Mouse (Mus musculus): Measurements from ENCODE around the gene Cyren. TPM values are rescaled to one million over a fixed set of nuclear protein-coding genes. Genes with fewer than 3 reads are reported as not detected.

The Cyren gene
- polyA plus RNA-seq, 1 experiment from 2014 or later: 6.1 TPM

DNA sequence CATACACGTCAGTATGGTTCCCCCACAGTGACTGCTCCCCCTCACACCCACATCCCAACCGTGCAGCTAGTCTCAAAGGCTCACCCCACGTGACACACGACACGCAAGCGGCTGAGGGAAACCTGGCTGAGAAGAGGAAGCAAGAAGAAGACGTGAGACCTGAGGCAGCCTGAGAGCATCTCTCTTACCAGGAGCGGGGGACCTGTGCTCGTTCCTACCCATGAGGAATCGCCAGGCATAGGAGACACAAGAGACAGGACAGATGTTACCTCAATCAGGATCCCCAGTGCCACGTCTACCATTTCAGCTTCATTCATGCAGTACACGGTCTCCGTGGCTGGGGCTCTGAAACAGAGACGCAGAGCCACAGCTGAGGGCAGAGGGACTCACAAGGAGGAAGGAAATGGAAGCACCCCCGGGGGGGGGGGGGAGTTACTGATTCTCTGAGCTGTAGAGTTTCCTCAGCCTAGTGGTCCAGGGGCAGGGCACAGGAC is 2.5 kb downstream of the Cyren start:
- WGBS (ENCODE audit: insufficient replicate concordance): 17% methylated on average over 15 of the region's 15 CpGs
- Histone ChIP-seq H3K9me3 (replicated peaks) (no peaks in the 10 kb centered on the region), H3K27me3 (no peaks in the 10 kb centered on the region), H3K4me1 (replicated peaks) (peaks cover 74% of the 10 kb centered on the region), H3K4me2 (peak overlapping the region; percentile 74), H3K27ac (replicated peaks) (peak overlapping the region; percentile 87), H3K36me3 (replicated peaks) (peaks cover 30% of the 10 kb centered on the region), H3K9ac (peak overlapping the region; percentile 35), H3K4me3 (replicated peaks) (peak overlapping the region; percentile 30)
- no peak for ATAC-seq (ENCODE audit: insufficient read depth)

GRCm38 (mm10) chr6:34874101-34874921 is 3.5 kb downstream of the Cyren start:
- peak; percentile 46 for ATAC-seq (ENCODE audit: insufficient read depth)
- peak overlapping the region; percentile 30 for H3K4me3 ChIP-seq (replicated peaks)

GRCm38 (mm10) chr6:34872871-34873270 is 5.0 kb downstream of the Cyren start:
- no peaks in the 10 kb centered on the region for H3K27me3 ChIP-seq
- no peaks in the 10 kb centered on the region for H3K9me3 ChIP-seq (replicated peaks)
- peaks cover 86% of the 10 kb centered on the region for H3K4me1 ChIP-seq (replicated peaks)
- WGBS (ENCODE audit: insufficient replicate concordance): 71% methylated on average over 10 of the region's 10 CpGs
- H3K4me3 ChIP-seq (replicated peaks): no peak overlapping the region
- no peak overlapping the region for H3K9ac ChIP-seq
- no peak for ATAC-seq (ENCODE audit: insufficient read depth)
- peak overlapping the region; percentile 87; the same call in 1 of the 2 replicates for H3K27ac ChIP-seq (replicated peaks)
- H3K36me3 ChIP-seq (replicated peaks): peaks cover 14% of the 10 kb centered on the region; the same call in 1 of the 2 replicates
- H3K4me2 ChIP-seq: no peak overlapping the region

More at GRCm38 (mm10) chr6:34874101-34874921, 3.5 kb downstream of the Cyren start:
- H3K4me1 ChIP-seq (replicated peaks): peaks cover 82% of the 10 kb centered on the region
- no peaks in the 10 kb centered on the region for H3K27me3 ChIP-seq
- no peaks in the 10 kb centered on the region for H3K9me3 ChIP-seq (replicated peaks)
- peak overlapping the region; percentile 74 for H3K4me2 ChIP-seq
- peak overlapping the region; percentile 87 for H3K27ac ChIP-seq (replicated peaks)
- WGBS (ENCODE audit: insufficient replicate concordance): 21% methylated on average over 21 of the region's 21 CpGs
- H3K36me3 ChIP-seq (replicated peaks): peaks cover 20% of the 10 kb centered on the region; the same call in 1 of the 2 replicates
- H3K9ac ChIP-seq: peak overlapping the region; percentile 25

DNA sequence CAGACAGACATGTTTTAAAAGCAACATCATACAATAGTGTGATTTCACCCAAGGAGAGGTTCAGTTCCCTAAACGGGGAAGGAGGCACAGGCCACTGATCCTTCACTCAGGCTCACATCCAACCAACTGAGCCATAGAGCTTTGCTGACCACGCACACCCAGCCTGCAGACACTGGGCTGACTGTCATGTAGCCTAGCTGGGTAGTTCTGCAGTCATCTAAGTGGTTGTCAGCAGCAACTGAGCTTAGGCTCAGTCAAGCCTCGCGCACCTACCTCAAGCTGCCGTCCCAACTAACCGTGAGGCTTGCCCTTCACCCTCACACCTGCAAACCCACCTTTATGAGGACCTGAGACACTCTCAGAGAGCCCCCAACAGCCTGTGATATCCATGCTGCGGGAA is 5.9 kb downstream of the Cyren start:
- Histone ChIP-seq H3K36me3 (replicated peaks) (peaks cover 14% of the 10 kb centered on the region; the same call in 1 of the 2 replicates), H3K4me2 (no peak overlapping the region), H3K9ac (no peak overlapping the region), H3K27me3 (no peaks in the 10 kb centered on the region), H3K27ac (replicated peaks) (peak overlapping the region; percentile 87; the same call in 1 of the 2 replicates), H3K4me1 (replicated peaks) (peaks cover 86% of the 10 kb centered on the region), H3K4me3 (replicated peaks) (no peak overlapping the region), H3K9me3 (replicated peaks) (no peaks in the 10 kb centered on the region)
- ATAC-seq (ENCODE audit: insufficient read depth): no peak
- 75% methylated on average over 7 of the region's 7 CpGs for WGBS (ENCODE audit: insufficient replicate concordance)

DNA sequence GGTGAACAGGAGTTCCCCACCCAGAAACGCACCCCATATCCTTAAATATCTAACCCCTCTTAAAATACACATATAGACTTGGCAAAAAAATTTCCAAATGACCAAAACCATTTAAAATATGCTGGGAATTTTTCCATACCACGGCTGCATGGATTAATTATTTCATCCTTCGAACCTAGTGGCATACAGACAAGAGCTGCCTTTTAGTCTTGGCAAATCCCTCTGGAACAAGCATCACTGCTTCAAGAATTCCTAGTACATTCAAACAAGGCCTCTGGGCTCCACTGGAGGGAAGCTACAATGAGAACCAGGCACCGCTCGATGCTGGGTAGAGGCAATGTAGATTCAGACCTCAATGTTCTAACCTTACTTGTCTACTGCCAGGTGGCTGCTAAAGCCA is 7.1 kb downstream of the Cyren start:
- Histone ChIP-seq H3K27me3 (no peaks in the 10 kb centered on the region), H3K4me2 (no peak overlapping the region), H3K9me3 (replicated peaks) (no peaks in the 10 kb centered on the region), H3K27ac (replicated peaks) (peak overlapping the region; percentile 80; the same call in 1 of the 2 replicates), H3K4me3 (replicated peaks) (no peak overlapping the region), H3K36me3 (replicated peaks) (peaks cover 14% of the 10 kb centered on the region; the same call in 1 of the 2 replicates), H3K4me1 (replicated peaks) (peaks cover 86% of the 10 kb centered on the region), H3K9ac (no peak overlapping the region)
- WGBS (ENCODE audit: insufficient replicate concordance): 74% methylated on average over 5 of the region's 5 CpGs
- ATAC-seq (ENCODE audit: insufficient read depth): no peak

DNA sequence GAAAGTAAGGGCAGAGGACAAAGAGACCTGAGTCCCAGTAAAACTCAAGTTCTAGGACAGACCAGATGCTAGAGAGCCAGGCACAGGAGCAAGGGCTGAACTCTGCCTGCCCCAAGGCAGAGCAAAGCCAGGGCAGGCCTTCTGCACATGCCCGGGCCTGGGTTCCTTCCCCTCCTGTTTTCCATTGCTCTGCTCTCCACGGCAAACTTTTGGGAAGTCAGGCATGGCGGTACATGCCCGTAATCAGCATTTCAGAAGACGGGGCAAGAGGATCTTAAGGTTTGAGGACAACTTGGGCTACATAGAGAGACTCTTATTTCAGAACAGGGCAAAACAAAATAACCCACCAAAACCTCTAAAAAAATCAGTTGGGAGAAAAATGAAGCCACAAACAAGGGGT is 7.7 kb downstream of the Cyren start:
- Histone ChIP-seq H3K9ac (peak overlapping the region; percentile 19; the same call in 1 of the 2 replicates), H3K36me3 (replicated peaks) (peaks cover 14% of the 10 kb centered on the region; the same call in 1 of the 2 replicates), H3K4me2 (0 out of 2 replicates have a peak overlapping the region, but pooled peaks have one; percentile 62), H3K27ac (replicated peaks) (peak overlapping the region; percentile 80), H3K9me3 (replicated peaks) (no peaks in the 10 kb centered on the region), H3K4me3 (replicated peaks) (no peak overlapping the region), H3K4me1 (replicated peaks) (peaks cover 86% of the 10 kb centered on the region), H3K27me3 (no peaks in the 10 kb centered on the region)
- 43% methylated on average over 5 of the region's 5 CpGs for WGBS (ENCODE audit: insufficient replicate concordance)
- no peak for ATAC-seq (ENCODE audit: insufficient read depth)

DNA sequence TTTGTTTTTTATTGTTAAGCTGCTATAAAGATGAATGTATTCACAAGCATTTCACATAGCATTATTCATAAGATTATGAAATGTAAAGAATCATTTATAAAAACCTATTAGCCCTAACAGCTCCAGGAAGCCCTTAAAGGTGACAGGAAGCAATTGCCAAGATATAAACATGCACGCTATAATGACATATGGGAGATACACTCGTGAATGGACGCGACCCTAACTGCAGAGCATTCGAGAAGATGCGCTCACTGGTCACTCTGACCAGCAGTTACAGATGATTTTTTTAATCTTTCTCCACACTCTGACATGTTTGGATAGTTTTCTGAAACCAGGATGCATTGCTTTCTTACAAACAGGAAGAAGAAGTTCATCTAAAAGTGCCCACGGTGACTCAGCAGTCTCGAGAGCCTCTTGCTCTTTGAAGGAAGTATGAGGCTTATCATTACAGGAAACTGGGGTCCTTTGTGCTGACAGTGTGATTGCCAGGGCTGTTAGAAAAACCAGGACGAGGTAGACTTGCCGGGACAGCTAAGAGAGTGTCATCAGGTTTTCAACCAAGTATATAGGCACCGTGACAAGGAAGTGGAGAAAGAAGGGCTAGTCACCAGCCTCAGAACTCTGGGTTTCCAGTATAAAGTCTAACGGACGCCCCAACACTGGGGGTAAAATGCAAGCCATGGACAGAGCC is 8.5 kb downstream of the Cyren start:
- Histone ChIP-seq H3K4me3 (replicated peaks) (peak overlapping the region; percentile 29), H3K4me2 (peak overlapping the region; percentile 62), H3K4me1 (replicated peaks) (peaks cover 81% of the 10 kb centered on the region), H3K27ac (replicated peaks) (peak overlapping the region; percentile 80), H3K27me3 (no peaks in the 10 kb centered on the region), H3K9me3 (replicated peaks) (no peaks in the 10 kb centered on the region), H3K36me3 (replicated peaks) (peaks cover 14% of the 10 kb centered on the region; the same call in 1 of the 2 replicates), H3K9ac (peak overlapping the region; percentile 19; the same call in 1 of the 2 replicates)
- ATAC-seq (ENCODE audit: insufficient read depth): peak; percentile 54
- WGBS (ENCODE audit: insufficient replicate concordance): 10% methylated on average over 13 of the region's 13 CpGs

- H3K27ac ChIP-seq (replicated peaks): peak overlapping the region; percentile 80
- H3K4me1 ChIP-seq (replicated peaks): peaks cover 80% of the 10 kb centered on the region
- H3K4me2 ChIP-seq: peak overlapping the region; percentile 62
These were observed 9.2 kb downstream of the Cyren start for GRCm38 (mm10) chr6:34868507-34869217.

GRCm38 (mm10) chr6:34867995-34868350 is 9.9 kb downstream of the Cyren start:
- Histone ChIP-seq H3K9me3 (replicated peaks) (no peaks in the 10 kb centered on the region), H3K27me3 (no peaks in the 10 kb centered on the region), H3K4me1 (replicated peaks) (peaks cover 82% of the 10 kb centered on the region), H3K27ac (replicated peaks) (peak overlapping the region; percentile 46; the same call in 1 of the 2 replicates), H3K9ac (no peak overlapping the region), H3K4me2 (peak overlapping the region; percentile 62), H3K4me3 (replicated peaks) (no peak overlapping the region), H3K36me3 (replicated peaks) (peaks cover 6% of the 10 kb centered on the region; the same call in 1 of the 2 replicates)
- ATAC-seq (ENCODE audit: insufficient read depth): no peak
- 51% methylated on average over 10 of the region's 10 CpGs for WGBS (ENCODE audit: insufficient replicate concordance)

More at GRCm38 (mm10) chr6:34868507-34869217, 9.2 kb downstream of the Cyren start:
- Histone ChIP-seq H3K36me3 (replicated peaks) (peaks cover 12% of the 10 kb centered on the region; the same call in 1 of the 2 replicates), H3K4me3 (replicated peaks) (no peak overlapping the region), H3K9ac (no peak overlapping the region), H3K27me3 (no peaks in the 10 kb centered on the region), H3K9me3 (replicated peaks) (no peaks in the 10 kb centered on the region)
- peak; percentile 13; the same call in 1 of the 2 replicates for ATAC-seq (ENCODE audit: insufficient read depth)
- 49% methylated on average over 20 of the region's 20 CpGs for WGBS (ENCODE audit: insufficient replicate concordance)

DNA sequence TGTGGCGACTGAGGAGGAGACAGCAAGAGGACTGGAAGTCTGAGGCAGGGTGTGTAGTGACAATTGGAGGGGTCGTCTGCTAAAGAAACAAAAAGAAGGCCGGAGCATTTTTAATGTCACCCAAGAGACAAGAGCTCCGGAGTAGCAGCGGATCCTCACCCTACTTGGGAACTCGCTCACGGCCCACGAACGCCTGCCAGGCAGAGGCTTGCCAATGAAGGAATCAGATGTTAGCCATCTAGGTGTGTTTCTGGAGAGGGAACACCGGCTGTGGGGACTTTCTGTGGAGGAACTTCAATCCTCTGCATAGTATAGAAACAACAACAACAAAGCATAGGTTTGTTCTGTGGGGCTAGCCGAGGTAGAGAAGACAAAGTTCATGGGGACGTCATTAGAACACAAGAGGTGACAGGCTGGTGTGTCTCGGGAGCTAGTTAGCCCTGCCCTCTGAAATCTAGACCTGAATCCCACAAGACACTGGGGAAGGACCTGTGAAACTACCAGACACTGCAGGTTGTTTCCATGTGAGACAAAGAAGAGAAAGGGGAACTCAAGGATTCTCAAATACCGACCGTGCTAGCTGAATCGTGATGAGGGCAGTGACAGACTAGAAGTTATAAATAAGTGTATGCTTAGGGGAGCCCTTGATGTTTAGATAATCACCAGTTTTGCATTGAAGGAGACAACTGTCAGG is 10.4 kb downstream of the Cyren start:
- WGBS (ENCODE audit: insufficient replicate concordance): 62% methylated on average over 16 of the region's 16 CpGs
- no peak for ATAC-seq (ENCODE audit: insufficient read depth)
- Histone ChIP-seq H3K4me1 (replicated peaks) (peaks cover 83% of the 10 kb centered on the region), H3K27ac (replicated peaks) (peak overlapping the region; percentile 46; the same call in 1 of the 2 replicates), H3K9ac (no peak overlapping the region), H3K4me3 (replicated peaks) (no peak overlapping the region), H3K36me3 (replicated peaks) (peaks cover under 1% of the 10 kb centered on the region; the same call in 1 of the 2 replicates), H3K9me3 (replicated peaks) (no peaks in the 10 kb centered on the region), H3K4me2 (no peak overlapping the region), H3K27me3 (no peaks in the 10 kb centered on the region)

Measured in liver, embryonic 15.5 days (tissue).